Comparison of ENCODE assay signal across 10 mouse cellular contexts in the genomic region with DNA sequence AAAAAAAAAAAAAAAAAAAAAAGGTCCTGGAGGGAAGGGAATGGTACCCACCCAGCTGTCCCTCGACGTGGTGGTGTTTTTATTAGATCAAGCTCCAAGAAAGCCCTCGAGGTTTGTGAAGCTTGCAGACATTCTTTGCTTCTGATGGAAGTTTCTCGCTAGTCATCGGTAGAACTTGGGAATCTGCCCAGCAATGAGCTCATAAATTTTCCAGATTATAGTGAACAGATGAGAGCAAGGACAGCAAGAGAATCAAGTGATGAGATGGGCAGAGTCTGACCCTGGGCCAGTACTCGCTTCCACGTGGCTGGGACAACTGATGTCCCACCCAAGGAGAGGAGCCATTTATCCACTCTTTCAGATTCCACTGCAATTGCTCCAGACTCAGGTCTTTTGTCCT.
DNase-seq lines count a peak whose midpoint lies in the region; ATAC-seq and TF ChIP-seq lines count a peak whose summit lies in the region.
"Had no signal": no experiment of that assay in that cellular context is flagged by ENCODE, and none has a peak within 500 bp of the region (broad histone marks: within the 10 kb centered on the region; RNA-seq: fewer than 3 reads in every experiment).

No protein-coding gene starts in this region.

- H3K4me2 ChIP-seq in intestine, postnatal 0 days (replicated peaks; ENCODE audit: low read depth): no peak overlapping the region
- H3K4me2 ChIP-seq in hindbrain, postnatal 0 days (ENCODE audit: low read depth, low read length): no peak overlapping the region
- H3K4me2 ChIP-seq: liver, embryonic 13.5 days had no signal

- TF ChIP-seq CTCF in layer of hippocampus, adult 2 months (conservative IDR thresholded peaks at IDR 0.05): no peak
- no peak for TF ChIP-seq CTCF in intestine, postnatal 0 days (IDR thresholded peaks at IDR 0.05; ENCODE audit: low read depth)
- TF ChIP-seq CTCF in hindbrain, postnatal 0 days (IDR thresholded peaks at IDR 0.05; ENCODE audit: low read depth): no peak

- H3K4me1 ChIP-seq in intestine, postnatal 0 days (replicated peaks; ENCODE audit: control insufficient read depth, insufficient read depth, low read length): no peaks in the 10 kb centered on the region
- no peaks in the 10 kb centered on the region for H3K4me1 ChIP-seq in hindbrain, postnatal 0 days (ENCODE audit: insufficient read depth, low read length)
- H3K4me1 ChIP-seq: liver, embryonic 13.5 days had no signal

- no peak overlapping the region for H3K9ac ChIP-seq in intestine, postnatal 0 days (ENCODE audit: low read depth, low read length)
- H3K9ac ChIP-seq in hindbrain, postnatal 0 days (replicated peaks; ENCODE audit: low read length): no peak overlapping the region
- H3K9ac ChIP-seq: liver, embryonic 13.5 days had no signal

- no peaks in the 10 kb centered on the region for H3K27me3 ChIP-seq in intestine, postnatal 0 days (replicated peaks; ENCODE audit: control insufficient read depth, insufficient read depth, low read length)
- H3K27me3 ChIP-seq in hindbrain, postnatal 0 days (ENCODE audit: insufficient read depth, low read length): no peaks in the 10 kb centered on the region
- H3K27me3 ChIP-seq: liver, embryonic 13.5 days had no signal

- ATAC-seq in intestine, postnatal 0 days: no peak
- ATAC-seq in hindbrain, postnatal 0 days: no peak
- ATAC-seq: forebrain, embryonic 16.5 days had no signal

- no peaks in the 10 kb centered on the region for H3K9me3 ChIP-seq in intestine, postnatal 0 days (ENCODE audit: control insufficient read depth)
- no peaks in the 10 kb centered on the region for H3K9me3 ChIP-seq in hindbrain, postnatal 0 days (ENCODE audit: low read length)

- no peak overlapping the region for H3K4me3 ChIP-seq in layer of hippocampus, adult 2 months
- no peak overlapping the region for H3K4me3 ChIP-seq in intestine, postnatal 0 days (ENCODE audit: low read depth, low read length)
- no peak overlapping the region for H3K4me3 ChIP-seq in hindbrain, postnatal 0 days (ENCODE audit: low read length)
- H3K4me3 ChIP-seq: liver, embryonic 13.5 days had no signal

- DNase-seq in layer of hippocampus, adult 2 months (ENCODE audit: low spot score in 2 of 2): peak; percentile 16 to 20
- DNase-seq in layer of hippocampus, postnatal 10 days (ENCODE audit: low spot score in 2 of 2): no peak
- DNase-seq in urinary bladder, postnatal 25 days (ENCODE audit: low spot score): peak; percentile 38
- DNase-seq in urinary bladder, adult 2 months (ENCODE audit: low spot score): no peak
- peak; percentile 76 for DNase-seq in gastrocnemius, postnatal 25 days
- no peak for DNase-seq in hindbrain, postnatal 0 days (ENCODE audit: low spot score)
- DNase-seq: liver, embryonic 13.5 days; thymus, postnatal 36 days had no signal

- no peaks in the 10 kb centered on the region for H3K36me3 ChIP-seq in intestine, postnatal 0 days (ENCODE audit: control insufficient read depth, insufficient read depth)
- H3K36me3 ChIP-seq in hindbrain, postnatal 0 days (ENCODE audit: insufficient read depth, low read length): no peaks in the 10 kb centered on the region
- H3K36me3 ChIP-seq: liver, embryonic 13.5 days had no signal

- H3K27ac ChIP-seq in layer of hippocampus, adult 2 months: no peak overlapping the region
- H3K27ac ChIP-seq in intestine, postnatal 0 days (ENCODE audit: low read depth, low read length): no peak overlapping the region
- no peak overlapping the region for H3K27ac ChIP-seq in hindbrain, postnatal 0 days
- H3K27ac ChIP-seq: liver, embryonic 13.5 days had no signal

- 66% methylated on average over 7 of the region's 7 CpGs for WGBS in intestine, postnatal 0 days
- 70% methylated on average over 7 of the region's 7 CpGs for WGBS in hindbrain, postnatal 0 days

Comparison
In these comparisons a context has a peak if more than half of its experiments do, and no peak if none do; other contexts are left out.
1. DNase-seq: peak in layer of hippocampus, adult 2 months (2 of 2), urinary bladder, postnatal 25 days (single experiment) and gastrocnemius, postnatal 25 days (single experiment); none in layer of hippocampus, postnatal 10 days (0 of 2), urinary bladder, adult 2 months (single experiment) and hindbrain, postnatal 0 days (single experiment).